Mouse (Mus musculus): Measurements from ENCODE around the gene Ell3. TPM values are rescaled to one million over a fixed set of nuclear protein-coding genes. Genes with fewer than 3 reads are reported as not detected.

The Ell3 gene
- total RNA-seq, 2 experiments from 2014 or later = not detected

Small RNAs within 50 kb of the gene (microRNA-seq; reads per million reads assigned to microRNA genes)
- 0 to 0.42 reads per million in 2 experiments for gene Gm22953

Other genes with a start within 250 kb of the Ell3 start
- gene Trp53bp1, start 172.9 kb downstream of the Ell3 start, total RNA-seq (2021) = 100 to 1,000 TPM; 140 to 151 TPM
- 100 to 1,000 TPM; 521 to 561 TPM for gene Map1a, start 154.7 kb downstream of the Ell3 start, total RNA-seq (2021)
- gene Ppip5k1, start 88.9 kb downstream of the Ell3 start, total RNA-seq (2021) = 100 to 1,000 TPM; 132 to 136 TPM
- gene Ckmt1, start 86.6 kb downstream of the Ell3 start, total RNA-seq (2021) = 100 to 1,000 TPM; 365 to 394 TPM
- under 1 TPM; 0.09 to 0.23 TPM for gene Strc, start 57.1 kb downstream of the Ell3 start, total RNA-seq (2021)
- 100 to 1,000 TPM; 188 to 192 TPM for gene Pdia3, start 30.5 kb downstream of the Ell3 start, total RNA-seq (2021)
- gene Catsper2, start 30.5 kb downstream of the Ell3 start, total RNA-seq (2021) = 1 to 10 TPM; 2.6 to 3.9 TPM
- 100 to 1,000 TPM; 150 to 163 TPM for gene Serf2, start 4.9 kb upstream of the Ell3 start, total RNA-seq (2021)
- 10 to 100 TPM; 18.3 to 20.9 TPM for gene Hypk, start 9.0 kb upstream of the Ell3 start, total RNA-seq (2021)
- under 1 TPM; 0.26 to 0.37 TPM for gene Serinc4, start 12.5 kb upstream of the Ell3 start, total RNA-seq (2021)
- gene Mfap1b, start 29.8 kb upstream of the Ell3 start, total RNA-seq (2021) = 10 to 100 TPM; 41.6 to 45.0 TPM
- 10 to 100 TPM; 27.9 to 34.0 TPM for gene Mfap1a, start 62.4 kb upstream of the Ell3 start, total RNA-seq (2021)
- 1 to 10 TPM; 4.2 to 4.7 TPM for gene Wdr76, start 62.4 kb upstream of the Ell3 start, total RNA-seq (2021)

Measured in left cerebral cortex, adult 18-20 months (tissue).